Mouse (Mus musculus): ENCODE measurements at regions not wholly inside any gene's neighbourhood (a gene's known extent, or its start where the extent isn't known, plus 50 kb on each side); places are given as distances from the start of the nearest gene placed in this dataset.

DNA sequence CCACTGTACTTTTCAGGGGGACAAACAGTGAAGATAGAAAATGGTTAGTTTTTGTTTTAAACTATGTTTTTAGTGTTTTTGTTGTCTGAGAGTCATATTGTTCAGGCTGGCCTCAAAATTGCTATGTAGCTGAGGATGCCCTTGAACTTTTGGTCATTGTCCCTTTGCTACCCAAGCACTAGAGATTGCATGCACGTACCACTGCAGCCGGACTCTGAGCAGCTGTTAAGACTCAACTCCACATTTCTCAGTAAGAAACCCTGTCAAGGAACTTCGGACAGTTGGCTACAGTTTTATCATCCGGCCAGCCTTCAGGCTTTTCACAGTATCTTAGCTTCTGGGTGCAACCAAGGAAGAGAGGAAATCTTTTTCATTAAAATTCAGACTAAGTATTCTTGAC lies 173.9 kb upstream of the Fam19a1 start:
- TF ChIP-seq CTCF (IDR thresholded peaks at IDR 0.05; ENCODE audit: low read depth, low read length) (no peak), POLR2A (IDR thresholded peaks at IDR 0.05; ENCODE audit: extremely low read depth, insufficient read depth, low read length) (no peak)

Measured in liver, adult 2 months (tissue).